ENCODE assay signal across 8 mouse cellular contexts in the genomic region with DNA sequence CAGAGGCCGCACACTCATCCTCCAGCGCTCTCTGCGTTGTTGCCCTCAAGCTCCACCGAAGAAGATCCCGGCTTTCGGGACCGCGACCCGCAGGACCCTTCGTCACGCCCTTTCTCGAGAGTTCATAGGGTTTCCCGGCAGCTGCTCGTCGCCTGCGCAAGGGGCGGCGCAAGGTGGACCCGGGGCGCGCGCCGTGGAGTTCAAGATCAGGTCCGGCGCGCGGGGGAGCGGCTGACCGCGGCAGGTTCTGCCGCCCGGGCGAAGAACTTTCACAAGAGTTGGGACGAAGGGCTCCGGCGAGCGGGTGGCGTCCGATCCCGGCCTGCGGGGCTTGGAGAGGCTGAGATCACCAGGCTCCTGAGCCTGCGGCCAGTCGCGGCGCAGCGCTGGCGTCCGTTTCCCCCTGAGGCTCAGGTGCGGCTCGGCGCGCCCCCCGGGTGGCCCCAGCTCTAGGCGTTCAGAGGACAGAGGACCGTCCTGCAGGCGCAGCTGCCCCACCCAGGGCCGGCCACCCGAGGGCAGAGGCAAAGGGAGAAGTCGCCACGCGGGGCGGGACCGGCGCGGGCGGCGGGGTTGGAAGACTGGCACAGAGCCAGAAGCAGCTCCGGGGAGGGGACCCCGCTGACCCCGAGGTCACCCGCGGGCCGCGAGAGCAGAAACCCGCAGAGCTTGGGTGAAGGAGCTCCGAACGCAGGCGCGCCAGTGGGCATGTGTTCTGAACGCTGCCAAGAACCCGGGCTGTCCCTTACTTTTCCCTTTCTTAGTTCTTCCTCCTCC. TPM values are rescaled to one million over a fixed set of nuclear protein-coding genes. Genes with fewer than 3 reads are reported as not detected.
DNase-seq lines count a peak whose midpoint lies in the region; ATAC-seq lines count a peak whose summit lies in the region.

A gene (minus strand): TSS at position 719 of the 777 bp plus-strand sequence.

- peaks cover 4% of the 10 kb centered on the region for H3K27me3 ChIP-seq in embryonic facial prominence, embryonic 15.5 days
- H3K27me3 ChIP-seq in heart, embryonic 16.5 days (ENCODE audit: control insufficient read depth, insufficient read depth, low read length) = peaks cover 2% of the 10 kb centered on the region; the same call in 1 of the 2 replicates

- under 1% methylated on average over 81 of the region's 81 CpGs for WGBS in embryonic facial prominence, embryonic 15.5 days
- under 1% methylated on average over 77 of the region's 81 CpGs for WGBS in heart, embryonic 16.5 days

- peak; percentile 16 to 23 for DNase-seq in spleen, adult 18-20 months
- no peak for DNase-seq in spleen, adult 12 weeks (ENCODE audit: low spot score)
- DNase-seq in kidney, postnatal 14 days = peak; percentile 68
- peak; percentile 51 for DNase-seq in lung, postnatal 36 days
- DNase-seq in right cerebral cortex, postnatal 25 days = peak; percentile 8
- no peak for DNase-seq in layer of hippocampus, adult 9-10 months (ENCODE audit: low spot score)

- peak within 1 kb of the TSS; percentile 55 for H3K27ac ChIP-seq in embryonic facial prominence, embryonic 15.5 days (replicated peaks)
- H3K27ac ChIP-seq in heart, embryonic 16.5 days (ENCODE audit: low read length) = peak within 1 kb of the TSS; percentile 58; the same call in 1 of the 2 replicates

- no peaks in the 10 kb centered on the region for H3K36me3 ChIP-seq in embryonic facial prominence, embryonic 15.5 days
- H3K36me3 ChIP-seq in heart, embryonic 16.5 days (ENCODE audit: control insufficient read depth, insufficient read depth) = no peaks in the 10 kb centered on the region

- no peaks in the 10 kb centered on the region for H3K9me3 ChIP-seq in embryonic facial prominence, embryonic 15.5 days (replicated peaks)
- no peaks in the 10 kb centered on the region for H3K9me3 ChIP-seq in heart, embryonic 16.5 days (replicated peaks; ENCODE audit: control insufficient read depth, low read length)

- peaks cover 11% of the 10 kb centered on the region; the same call in 1 of the 2 replicates for H3K4me1 ChIP-seq in embryonic facial prominence, embryonic 15.5 days
- H3K4me1 ChIP-seq in heart, embryonic 16.5 days (ENCODE audit: control insufficient read depth, insufficient read depth, low read length) = no peaks in the 10 kb centered on the region

- ATAC-seq in embryonic facial prominence, embryonic 15.5 days (ENCODE audit: insufficient number of reproducible peaks, low FRiP score, low TSS enrichment, low read depth) = peak; percentile 70
- peak; percentile 76 for ATAC-seq in heart, embryonic 16.5 days (replicated peaks; ENCODE audit: extremely low read depth, insufficient read depth, low FRiP score)

- H3K4me3 ChIP-seq in embryonic facial prominence, embryonic 15.5 days (replicated peaks) = peak within 1 kb of the TSS; percentile 78
- peak within 1 kb of the TSS; percentile 66 for H3K4me3 ChIP-seq in heart, embryonic 16.5 days (ENCODE audit: low read length)

- peak within 1 kb of the TSS; percentile 99 for H3K4me2 ChIP-seq in embryonic facial prominence, embryonic 15.5 days (replicated peaks)
- H3K4me2 ChIP-seq in heart, embryonic 16.5 days (ENCODE audit: low read depth, low read length) = peak within 1 kb of the TSS; percentile 89

- H3K9ac ChIP-seq in embryonic facial prominence, embryonic 15.5 days = peak within 1 kb of the TSS; percentile 66
- H3K9ac ChIP-seq in heart, embryonic 16.5 days (ENCODE audit: low read length) = peak within 1 kb of the TSS; percentile 78

RNA-seq across cellular contexts. Expression of the gene that starts here (rescaled TPM):
- polyA plus RNA-seq in embryonic facial prominence, embryonic 15.5 days (2015; fragmentation: Nextera tagmentation; extraction: Ambion mirVana) = 7.3 and 8.0 TPM in 2 replicates
- 8.6 and 10.3 TPM in 2 replicates for polyA plus RNA-seq in heart, embryonic 16.5 days (2015; fragmentation: Nextera tagmentation; extraction: Ambion mirVana)

Comparison
In these comparisons a context has a peak if more than half of its experiments do, and no peak if none do; other contexts are left out.
1. DNase-seq: peak in spleen, adult 18-20 months (2 of 2), kidney, postnatal 14 days (single experiment), lung, postnatal 36 days (single experiment) and right cerebral cortex, postnatal 25 days (single experiment); none in spleen, adult 12 weeks (single experiment) and layer of hippocampus, adult 9-10 months (single experiment).